Mouse (Mus musculus): ENCODE results near the gene Gm43552. TPM values are rescaled to one million over a fixed set of nuclear protein-coding genes. Genes with fewer than 3 reads are reported as not detected.

The Gm43552 gene
- polyA plus RNA-seq, 2 experiments = not detected

DNA sequence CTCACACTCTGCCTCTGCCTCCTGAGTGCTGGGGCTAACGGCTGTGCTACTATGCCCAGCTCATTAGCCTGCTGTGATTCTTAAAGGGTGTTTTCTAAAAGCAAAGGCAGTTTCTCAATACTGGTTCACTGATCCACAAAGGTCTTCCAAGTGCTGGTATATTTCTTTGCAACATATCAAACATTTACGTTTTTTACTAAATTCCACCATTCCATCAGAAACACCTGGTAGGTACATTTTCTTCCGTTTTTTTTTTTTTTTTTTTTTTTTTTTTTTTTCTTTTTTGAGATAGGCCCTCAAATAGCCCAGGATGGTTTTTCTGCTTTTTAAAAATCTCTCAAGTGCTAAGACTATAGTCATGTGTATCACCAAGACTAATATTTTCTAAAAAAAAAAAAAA, 38.6 kb upstream of the Gm43552 start:
- H3K9me3 ChIP-seq (ENCODE audit: control insufficient read depth, low read length) = no peaks in the 10 kb centered on the region
- WGBS = 65% methylated on average over 3 of the region's 3 CpGs
- H3K36me3 ChIP-seq (ENCODE audit: control insufficient read depth, insufficient read depth, low read length) = no peaks in the 10 kb centered on the region
- no peak overlapping the region for H3K4me2 ChIP-seq (replicated peaks; ENCODE audit: low read depth, low read length, severe bottlenecking)
- peaks cover 1% of the 10 kb centered on the region; the same call in 1 of the 2 replicates for H3K4me1 ChIP-seq (ENCODE audit: control insufficient read depth, insufficient read depth, low read length)
- DNase-seq (ENCODE audit: low spot score) (no peak), ATAC-seq (ENCODE audit: low FRiP score, low read depth) (no peak)
- no peaks in the 10 kb centered on the region for H3K27me3 ChIP-seq (ENCODE audit: control insufficient read depth, insufficient read depth, low read length)
- no peak overlapping the region for H3K4me3 ChIP-seq (replicated peaks; ENCODE audit: low read length)
- no peak overlapping the region for H3K9ac ChIP-seq (ENCODE audit: low read depth, low read length, severe bottlenecking)
- no peak overlapping the region for H3K27ac ChIP-seq (replicated peaks; ENCODE audit: low read depth, low read length)
- no peak for TF ChIP-seq POLR2A (IDR thresholded peaks at IDR 0.05; ENCODE audit: borderline replicate concordance, extremely low read depth, insufficient read depth, insufficient read length)

DNA sequence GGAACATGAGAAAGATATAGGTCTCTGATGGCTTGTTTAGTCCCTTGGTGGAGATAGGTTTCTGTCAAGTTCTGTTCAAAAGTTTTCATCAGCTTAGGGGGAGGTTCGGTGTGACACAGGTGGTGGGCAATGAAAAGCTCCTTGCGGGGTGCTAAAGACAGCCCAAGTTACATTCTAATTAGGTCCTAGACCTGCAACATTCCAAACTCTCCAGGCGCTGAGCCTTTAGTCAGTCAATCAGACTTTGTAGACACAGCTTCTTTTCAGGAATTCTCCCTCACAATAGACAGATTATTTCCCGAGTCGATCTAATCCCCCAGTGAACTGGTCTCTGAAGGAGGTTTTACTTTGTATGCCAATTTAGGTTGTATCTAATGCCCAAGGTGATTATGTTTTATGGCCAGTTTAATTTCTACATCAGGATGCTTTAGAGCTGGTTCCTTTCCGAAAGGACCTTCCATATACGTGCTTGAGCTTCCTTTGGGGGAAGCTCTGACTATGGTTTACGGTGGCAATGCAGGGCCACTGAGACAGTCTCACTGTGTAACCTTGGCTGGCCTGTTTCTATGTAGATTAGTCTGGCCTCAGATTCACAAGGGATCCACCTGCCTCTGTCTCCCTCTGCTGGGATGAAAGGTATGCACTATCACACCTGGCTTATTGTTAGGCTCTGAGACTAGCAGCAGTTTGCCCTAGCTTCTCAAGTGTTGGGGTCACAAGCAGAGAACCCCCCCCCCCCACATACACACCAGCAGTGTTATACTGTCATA, 33.2 kb upstream of the Gm43552 start:
- H3K27me3 ChIP-seq (ENCODE audit: control insufficient read depth, insufficient read depth, low read length) = no peaks in the 10 kb centered on the region
- TF ChIP-seq POLR2A (IDR thresholded peaks at IDR 0.05; ENCODE audit: borderline replicate concordance, extremely low read depth, insufficient read depth, insufficient read length) = no peak
- H3K27ac ChIP-seq (replicated peaks; ENCODE audit: low read depth, low read length) = no peak overlapping the region
- WGBS = 12% methylated on average over 8 of the region's 8 CpGs
- no peak overlapping the region for H3K4me2 ChIP-seq (replicated peaks; ENCODE audit: low read depth, low read length, severe bottlenecking)
- no peaks in the 10 kb centered on the region for H3K36me3 ChIP-seq (ENCODE audit: control insufficient read depth, insufficient read depth, low read length)
- no peak for DNase-seq (ENCODE audit: low spot score)
- ATAC-seq (ENCODE audit: low FRiP score, low read depth) = no peak
- 0 out of 2 replicates have a peak, but pooled peaks cover 4% of the 10 kb centered on the region for H3K4me1 ChIP-seq (ENCODE audit: control insufficient read depth, insufficient read depth, low read length)
- no peak overlapping the region for H3K9ac ChIP-seq (ENCODE audit: low read depth, low read length, severe bottlenecking)
- no peak overlapping the region for H3K4me3 ChIP-seq (replicated peaks; ENCODE audit: low read length)
- no peaks in the 10 kb centered on the region for H3K9me3 ChIP-seq (ENCODE audit: control insufficient read depth, low read length)

DNA sequence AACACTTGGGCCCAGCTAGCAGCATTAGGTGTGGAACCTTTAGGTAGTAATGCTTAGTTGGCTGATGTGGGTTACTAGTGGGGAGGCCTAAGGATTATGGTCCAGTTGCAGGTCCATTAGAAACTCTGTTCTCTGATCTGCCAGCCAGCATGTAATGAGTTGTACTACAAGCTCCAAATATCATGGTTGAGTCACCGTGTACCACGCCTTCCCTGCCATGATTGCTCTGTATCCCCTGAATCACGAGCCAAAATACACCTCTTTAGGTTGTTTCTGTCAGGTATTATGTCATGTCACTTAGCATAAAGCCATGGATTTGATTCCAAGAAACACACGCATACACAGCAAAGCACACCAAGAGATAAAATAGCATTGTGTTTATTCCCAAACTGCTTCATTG, 32.2 kb upstream of the Gm43552 start:
- no peak for TF ChIP-seq POLR2A (IDR thresholded peaks at IDR 0.05; ENCODE audit: borderline replicate concordance, extremely low read depth, insufficient read depth, insufficient read length)
- H3K9ac ChIP-seq (ENCODE audit: low read depth, low read length, severe bottlenecking) = no peak overlapping the region
- H3K4me1 ChIP-seq (ENCODE audit: control insufficient read depth, insufficient read depth, low read length) = 0 out of 2 replicates have a peak, but pooled peaks cover 4% of the 10 kb centered on the region
- H3K4me3 ChIP-seq (replicated peaks; ENCODE audit: low read length) = no peak overlapping the region
- no peaks in the 10 kb centered on the region for H3K36me3 ChIP-seq (ENCODE audit: control insufficient read depth, insufficient read depth, low read length)
- no peak overlapping the region for H3K4me2 ChIP-seq (replicated peaks; ENCODE audit: low read depth, low read length, severe bottlenecking)
- H3K27ac ChIP-seq (replicated peaks; ENCODE audit: low read depth, low read length) = no peak overlapping the region
- 70% methylated on average over 4 of the region's 4 CpGs for WGBS
- H3K9me3 ChIP-seq (ENCODE audit: control insufficient read depth, low read length) = no peaks in the 10 kb centered on the region
- DNase-seq (ENCODE audit: low spot score) = no peak
- no peak for ATAC-seq (ENCODE audit: low FRiP score, low read depth)
- no peaks in the 10 kb centered on the region for H3K27me3 ChIP-seq (ENCODE audit: control insufficient read depth, insufficient read depth, low read length)

DNA sequence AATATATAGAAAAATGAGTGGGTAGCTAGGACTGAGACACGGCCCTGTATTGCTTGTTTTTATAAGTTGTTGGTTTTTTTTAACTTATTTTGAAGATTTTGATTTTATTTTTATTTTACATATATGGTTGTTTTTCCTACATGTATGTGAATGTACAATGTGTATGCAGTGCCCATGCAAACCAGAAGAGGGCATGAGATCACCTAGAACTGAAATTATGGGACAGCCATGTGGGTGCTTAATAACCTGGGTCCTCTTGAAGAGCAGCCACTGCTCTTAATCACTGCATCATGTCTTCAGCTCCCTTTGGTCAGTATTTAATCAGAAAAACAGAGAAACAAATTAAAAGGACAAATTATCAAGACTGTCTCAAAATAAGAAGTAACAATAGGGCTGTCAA, 29.2 kb upstream of the Gm43552 start:
- Histone ChIP-seq H3K4me3 (replicated peaks; ENCODE audit: low read length) (no peak overlapping the region), H3K9ac (ENCODE audit: low read depth, low read length, severe bottlenecking) (no peak overlapping the region), H3K27me3 (ENCODE audit: control insufficient read depth, insufficient read depth, low read length) (no peaks in the 10 kb centered on the region), H3K9me3 (ENCODE audit: control insufficient read depth, low read length) (no peaks in the 10 kb centered on the region), H3K36me3 (ENCODE audit: control insufficient read depth, insufficient read depth, low read length) (no peaks in the 10 kb centered on the region), H3K4me2 (replicated peaks; ENCODE audit: low read depth, low read length, severe bottlenecking) (no peak overlapping the region), H3K27ac (replicated peaks; ENCODE audit: low read depth, low read length) (no peak overlapping the region), H3K4me1 (ENCODE audit: control insufficient read depth, insufficient read depth, low read length) (0 out of 2 replicates have a peak, but pooled peaks cover 4% of the 10 kb centered on the region)
- no peak for ATAC-seq (ENCODE audit: low FRiP score, low read depth)
- no peak for TF ChIP-seq POLR2A (IDR thresholded peaks at IDR 0.05; ENCODE audit: borderline replicate concordance, extremely low read depth, insufficient read depth, insufficient read length)
- DNase-seq (ENCODE audit: low spot score) = no peak
- 80% methylated on average over 1 of the region's 1 CpGs for WGBS

DNA sequence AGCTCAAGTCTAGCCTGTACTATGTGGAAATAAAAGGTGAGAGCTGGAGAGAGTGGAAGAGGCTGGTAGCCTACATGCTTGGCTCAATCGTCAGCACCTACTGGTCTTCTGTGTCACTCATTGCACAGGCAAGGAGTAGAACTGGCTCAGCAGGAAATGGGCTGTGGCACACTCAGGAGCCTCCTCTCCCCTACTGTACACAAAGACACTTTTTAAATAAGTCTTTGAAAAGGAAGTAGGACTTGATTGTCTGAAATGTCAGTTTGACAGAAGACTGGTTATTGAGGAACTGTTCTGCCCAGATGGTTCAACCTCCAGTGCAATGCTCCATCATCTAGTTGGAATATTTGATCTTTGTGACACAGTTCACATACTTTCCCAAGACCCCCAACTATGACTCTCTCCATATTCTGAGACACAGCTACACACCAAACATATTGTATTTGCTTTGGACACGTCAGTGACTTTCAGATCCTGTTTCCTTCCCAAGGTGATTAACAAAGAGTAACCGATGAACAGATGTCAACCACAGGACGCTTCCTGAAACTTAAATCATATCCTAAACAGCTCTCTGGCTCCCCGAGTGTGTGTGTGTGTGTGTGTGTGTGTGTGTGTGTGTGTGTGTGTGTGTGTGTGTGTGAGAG, 22.1 kb upstream of the Gm43552 start:
- no peak overlapping the region for H3K4me2 ChIP-seq (replicated peaks; ENCODE audit: low read depth, low read length, severe bottlenecking)
- H3K9me3 ChIP-seq (ENCODE audit: control insufficient read depth, low read length) = no peaks in the 10 kb centered on the region
- 50% methylated on average over 5 of the region's 5 CpGs for WGBS
- no peak overlapping the region for H3K9ac ChIP-seq (ENCODE audit: low read depth, low read length, severe bottlenecking)
- TF ChIP-seq POLR2A (IDR thresholded peaks at IDR 0.05; ENCODE audit: borderline replicate concordance, extremely low read depth, insufficient read depth, insufficient read length) = no peak
- H3K4me3 ChIP-seq (replicated peaks; ENCODE audit: low read length) = no peak overlapping the region
- DNase-seq (ENCODE audit: low spot score) (no peak), ATAC-seq (ENCODE audit: low FRiP score, low read depth) (no peak)
- peaks cover 4% of the 10 kb centered on the region; the same call in 1 of the 2 replicates for H3K4me1 ChIP-seq (ENCODE audit: control insufficient read depth, insufficient read depth, low read length)
- no peaks in the 10 kb centered on the region for H3K36me3 ChIP-seq (ENCODE audit: control insufficient read depth, insufficient read depth, low read length)
- H3K27me3 ChIP-seq (ENCODE audit: control insufficient read depth, insufficient read depth, low read length) = no peaks in the 10 kb centered on the region
- H3K27ac ChIP-seq (replicated peaks; ENCODE audit: low read depth, low read length) = no peak overlapping the region
